Comparison of ENCODE assay signal across 8 mouse cellular contexts in genomic region chr3:52258532-52258931, GRCm38 (mm10). TPM values are rescaled to one million over a fixed set of nuclear protein-coding genes. Genes with fewer than 3 reads are reported as not detected.
DNase-seq lines count a peak whose midpoint lies in the region; ATAC-seq and TF ChIP-seq lines count a peak whose summit lies in the region.

No protein-coding gene starts in this region.

- no peaks in the 10 kb centered on the region for H3K9me3 ChIP-seq in heart, postnatal 0 days (replicated peaks; ENCODE audit: control insufficient read depth, low read length)
- H3K9me3 ChIP-seq in lung, embryonic 14.5 days (ENCODE audit: low read depth, low read length): no peaks in the 10 kb centered on the region

- no peak overlapping the region for H3K27ac ChIP-seq in heart, postnatal 0 days (ENCODE audit: low read depth)
- no peak overlapping the region for H3K27ac ChIP-seq in lung, embryonic 14.5 days (ENCODE audit: low read depth)

- 11% methylated on average over 3 of the region's 3 CpGs for WGBS in heart, postnatal 0 days
- WGBS in lung, embryonic 14.5 days: 12% methylated on average over 3 of the region's 3 CpGs

- peak overlapping the region; percentile 66 for H3K4me2 ChIP-seq in heart, postnatal 0 days (ENCODE audit: low read depth, low read length)
- peak overlapping the region; percentile 66 for H3K4me2 ChIP-seq in lung, embryonic 14.5 days

- no peak for TF ChIP-seq CTCF in heart, postnatal 0 days (IDR thresholded peaks at IDR 0.05; ENCODE audit: low read depth)
- TF ChIP-seq CTCF in lung, embryonic 14.5 days (IDR thresholded peaks at IDR 0.05; ENCODE audit: low read depth): no peak

- DNase-seq in cerebellum, adult 9-11 months: peak; percentile 34
- DNase-seq in cerebellum, adult 11-12 months: no peak
- DNase-seq in adrenal gland, postnatal 25 days: peak; percentile 47
- DNase-seq in heart, postnatal 0 days (ENCODE audit: low spot score): peak; percentile 74
- DNase-seq in lung, embryonic 14.5 days: peak; percentile 81
- DNase-seq in frontal cortex, adult 2 months (ENCODE audit: extremely low spot score in 1 of 2, low spot score in 1 of 2): no peak
- DNase-seq in retina, embryonic 14.5 days (ENCODE audit: low spot score): no peak

- no peak for TF ChIP-seq EP300 in heart, postnatal 0 days (IDR thresholded peaks at IDR 0.05; ENCODE audit: low read depth)

- H3K4me1 ChIP-seq in heart, postnatal 0 days (ENCODE audit: control insufficient read depth, insufficient read depth): 0 out of 2 replicates have a peak, but pooled peaks cover 7% of the 10 kb centered on the region
- 0 out of 2 replicates have a peak, but pooled peaks cover 3% of the 10 kb centered on the region for H3K4me1 ChIP-seq in lung, embryonic 14.5 days (ENCODE audit: insufficient read depth)

- no peak for ATAC-seq in heart, postnatal 0 days (ENCODE audit: insufficient read depth, low read depth)
- ATAC-seq in lung, embryonic 14.5 days (ENCODE audit: insufficient read depth): no peak
- ATAC-seq in megakaryocyte, adult 5-6 weeks (ENCODE audit: poor library complexity, severe bottlenecking): no peak

- peak overlapping the region; percentile 45; the same call in 1 of the 2 replicates for H3K9ac ChIP-seq in heart, postnatal 0 days (replicated peaks; ENCODE audit: low read depth, low read length)
- H3K9ac ChIP-seq in lung, embryonic 14.5 days: no peak overlapping the region

- peak overlapping the region; percentile 41 for H3K4me3 ChIP-seq in heart, postnatal 0 days (ENCODE audit: low read depth, low read length)
- no peak overlapping the region for H3K4me3 ChIP-seq in lung, embryonic 14.5 days (ENCODE audit: low read depth, low read length)

- no peaks in the 10 kb centered on the region for H3K36me3 ChIP-seq in heart, postnatal 0 days (replicated peaks; ENCODE audit: control insufficient read depth, insufficient read depth, low read length)
- no peaks in the 10 kb centered on the region for H3K36me3 ChIP-seq in lung, embryonic 14.5 days (ENCODE audit: insufficient read depth)

- peaks cover 8% of the 10 kb centered on the region; the same call in 1 of the 2 replicates for H3K27me3 ChIP-seq in heart, postnatal 0 days (ENCODE audit: control insufficient read depth, insufficient read depth, low read length)
- peaks cover 6% of the 10 kb centered on the region; the same call in 1 of the 2 replicates for H3K27me3 ChIP-seq in lung, embryonic 14.5 days (ENCODE audit: insufficient read depth, low read length)

RNA-seq across cellular contexts. Expression of gene Foxo1, which starts 9.6 kb away (rescaled TPM):
- 24.0 and 26.1 TPM in 2 replicates for total RNA-seq in adrenal gland, postnatal 25 days (2021)
- total RNA-seq in heart, postnatal 0 days (2014; rRNA removed; ENCODE audit: low replicate concordance): 4.7 and 8.9 TPM in 2 replicates
- polyA plus RNA-seq in heart, postnatal 0 days (2015; fragmentation: Nextera tagmentation; extraction: Ambion mirVana): 3.3 and 3.6 TPM in 2 replicates
- 7.0 and 7.3 TPM in 2 replicates for polyA plus RNA-seq in lung, embryonic 14.5 days (2014; fragmentation: Nextera tagmentation; extraction: Ambion mirVana)
- polyA plus RNA-seq in frontal cortex, adult 2 months (2012; rRNA removed): 8.9 and 9.1 TPM in 2 replicates
- 8.8 and 10.0 TPM in 2 replicates for total RNA-seq in megakaryocyte, adult 5-6 weeks (2015)
- total RNA-seq in megakaryocyte, adult 5-6 weeks (2017): 1.6 and 2.4 TPM in 2 replicates

Comparison
In these comparisons a context has a peak if more than half of its experiments do, and no peak if none do; other contexts are left out.
1. DNase-seq: peak in cerebellum, adult 9-11 months (single experiment), adrenal gland, postnatal 25 days (single experiment), heart, postnatal 0 days (single experiment) and lung, embryonic 14.5 days (single experiment); none in cerebellum, adult 11-12 months (single experiment), frontal cortex, adult 2 months (0 of 2) and retina, embryonic 14.5 days (single experiment).